Mouse (Mus musculus): ENCODE measurements around the gene Smg6. TPM values are rescaled to one million over a fixed set of nuclear protein-coding genes. Genes with fewer than 3 reads are reported as not detected.

The Smg6 gene
- polyA plus RNA-seq, 1 experiment from 2014 or later, result 20.7 TPM

GRCm38 (mm10) chr11:75139122-75139963, 213.7 kb downstream of the Smg6 start:
- H3K27me3 ChIP-seq (ENCODE audit: control insufficient read depth, insufficient read depth, low read length), result no peaks in the 10 kb centered on the region
- WGBS, result 52% methylated on average over 11 of the region's 11 CpGs
- 0 out of 2 replicates have a peak overlapping the region, but pooled peaks have one; percentile 43 for H3K27ac ChIP-seq (ENCODE audit: low read depth, low read length)
- H3K9ac ChIP-seq (ENCODE audit: low read depth, low read length), result no peak overlapping the region
- peak; percentile 47 for DNase-seq (ENCODE audit: low spot score)
- H3K4me1 ChIP-seq (replicated peaks; ENCODE audit: control insufficient read depth, insufficient read depth, low read length), result 0 out of 2 replicates have a peak, but pooled peaks cover 2% of the 10 kb centered on the region
- no peak overlapping the region for H3K4me3 ChIP-seq (ENCODE audit: low read depth, low read length)
- H3K9me3 ChIP-seq (ENCODE audit: control insufficient read depth, low read length), result no peaks in the 10 kb centered on the region
- H3K4me2 ChIP-seq (replicated peaks; ENCODE audit: low read depth, low read length), result no peak overlapping the region
- no peak for ATAC-seq (ENCODE audit: low FRiP score)
- no peaks in the 10 kb centered on the region; the same call in 1 of the 2 replicates for H3K36me3 ChIP-seq (ENCODE audit: control insufficient read depth, insufficient read depth, low read length)

GRCm38 (mm10) chr11:75140431-75140830, 214.8 kb downstream of the Smg6 start:
- H3K4me2 ChIP-seq (replicated peaks; ENCODE audit: low read depth, low read length), result no peak overlapping the region
- H3K27ac ChIP-seq (ENCODE audit: low read depth, low read length), result no peak overlapping the region
- 0 out of 2 replicates have a peak, but pooled peaks cover 2% of the 10 kb centered on the region for H3K4me1 ChIP-seq (replicated peaks; ENCODE audit: control insufficient read depth, insufficient read depth, low read length)
- DNase-seq (ENCODE audit: low spot score), result no peak
- H3K36me3 ChIP-seq (ENCODE audit: control insufficient read depth, insufficient read depth, low read length), result no peaks in the 10 kb centered on the region; the same call in 1 of the 2 replicates
- no peak for ATAC-seq (ENCODE audit: low FRiP score)
- no peak overlapping the region for H3K9ac ChIP-seq (ENCODE audit: low read depth, low read length)
- no peaks in the 10 kb centered on the region for H3K27me3 ChIP-seq (ENCODE audit: control insufficient read depth, insufficient read depth, low read length)
- H3K4me3 ChIP-seq (ENCODE audit: low read depth, low read length), result no peak overlapping the region
- WGBS, result 73% methylated on average over 5 of the region's 5 CpGs
- no peaks in the 10 kb centered on the region for H3K9me3 ChIP-seq (ENCODE audit: control insufficient read depth, low read length)

GRCm38 (mm10) chr11:75141038-75141437, 215.4 kb downstream of the Smg6 start:
- Histone ChIP-seq H3K4me3 (ENCODE audit: low read depth, low read length) (no peak overlapping the region), H3K4me2 (replicated peaks; ENCODE audit: low read depth, low read length) (no peak overlapping the region), H3K27me3 (ENCODE audit: control insufficient read depth, insufficient read depth, low read length) (no peaks in the 10 kb centered on the region), H3K9me3 (ENCODE audit: control insufficient read depth, low read length) (no peaks in the 10 kb centered on the region), H3K27ac (ENCODE audit: low read depth, low read length) (no peak overlapping the region), H3K36me3 (ENCODE audit: control insufficient read depth, insufficient read depth, low read length) (no peaks in the 10 kb centered on the region; the same call in 1 of the 2 replicates), H3K9ac (ENCODE audit: low read depth, low read length) (no peak overlapping the region), H3K4me1 (replicated peaks; ENCODE audit: control insufficient read depth, insufficient read depth, low read length) (0 out of 2 replicates have a peak, but pooled peaks cover 2% of the 10 kb centered on the region)
- DNase-seq (ENCODE audit: low spot score), result no peak
- ATAC-seq (ENCODE audit: low FRiP score), result no peak
- 71% methylated on average over 3 of the region's 3 CpGs for WGBS

- H3K9me3 ChIP-seq (ENCODE audit: control insufficient read depth, low read length), result no peaks in the 10 kb centered on the region
- DNase-seq (ENCODE audit: low spot score) (no peak), ATAC-seq (ENCODE audit: low FRiP score) (no peak)
- no peak overlapping the region for H3K4me3 ChIP-seq (ENCODE audit: low read depth, low read length)
- 0 out of 2 replicates have a peak, but pooled peaks cover 2% of the 10 kb centered on the region for H3K4me1 ChIP-seq (replicated peaks; ENCODE audit: control insufficient read depth, insufficient read depth, low read length)
- no peaks in the 10 kb centered on the region; the same call in 1 of the 2 replicates for H3K36me3 ChIP-seq (ENCODE audit: control insufficient read depth, insufficient read depth, low read length)
- 48% methylated on average over 1 of the region's 1 CpGs for WGBS
- H3K27ac ChIP-seq (ENCODE audit: low read depth, low read length), result 0 out of 2 replicates have a peak overlapping the region, but pooled peaks have one; percentile 1
- no peak overlapping the region for H3K9ac ChIP-seq (ENCODE audit: low read depth, low read length)
- H3K4me2 ChIP-seq (replicated peaks; ENCODE audit: low read depth, low read length), result no peak overlapping the region
- H3K27me3 ChIP-seq (ENCODE audit: control insufficient read depth, insufficient read depth, low read length), result no peaks in the 10 kb centered on the region
Measured at GRCm38 (mm10) chr11:75141913-75142312, 216.3 kb downstream of the Smg6 start.

- no peak overlapping the region for H3K27ac ChIP-seq (ENCODE audit: low read depth, low read length)
- 83% methylated on average over 4 of the region's 4 CpGs for WGBS
- no peaks in the 10 kb centered on the region; the same call in 1 of the 2 replicates for H3K36me3 ChIP-seq (ENCODE audit: control insufficient read depth, insufficient read depth, low read length)
Measured at GRCm38 (mm10) chr11:75142749-75143148, 217.1 kb downstream of the Smg6 start.

GRCm38 (mm10) chr11:75145841-75146240, 220.2 kb downstream of the Smg6 start:
- H3K9me3 ChIP-seq (ENCODE audit: control insufficient read depth, low read length), result no peaks in the 10 kb centered on the region
- no peaks in the 10 kb centered on the region for H3K27me3 ChIP-seq (ENCODE audit: control insufficient read depth, insufficient read depth, low read length)
- no peak overlapping the region for H3K9ac ChIP-seq (ENCODE audit: low read depth, low read length)
- no peak overlapping the region for H3K27ac ChIP-seq (ENCODE audit: low read depth, low read length)
- 84% methylated on average over 2 of the region's 2 CpGs for WGBS
- no peak overlapping the region for H3K4me3 ChIP-seq (ENCODE audit: low read depth, low read length)
- ATAC-seq (ENCODE audit: low FRiP score), result no peak
- H3K4me2 ChIP-seq (replicated peaks; ENCODE audit: low read depth, low read length), result no peak overlapping the region
- peaks cover 2% of the 10 kb centered on the region; the same call in 1 of the 2 replicates for H3K4me1 ChIP-seq (replicated peaks; ENCODE audit: control insufficient read depth, insufficient read depth, low read length)
- no peak for DNase-seq (ENCODE audit: low spot score)
- no peaks in the 10 kb centered on the region; the same call in 1 of the 2 replicates for H3K36me3 ChIP-seq (ENCODE audit: control insufficient read depth, insufficient read depth, low read length)

More at GRCm38 (mm10) chr11:75142749-75143148, 217.1 kb downstream of the Smg6 start:
- Histone ChIP-seq H3K4me3 (ENCODE audit: low read depth, low read length) (no peak overlapping the region), H3K27me3 (ENCODE audit: control insufficient read depth, insufficient read depth, low read length) (no peaks in the 10 kb centered on the region), H3K9ac (ENCODE audit: low read depth, low read length) (no peak overlapping the region), H3K9me3 (ENCODE audit: control insufficient read depth, low read length) (no peaks in the 10 kb centered on the region), H3K4me1 (replicated peaks; ENCODE audit: control insufficient read depth, insufficient read depth, low read length) (peaks cover under 1% of the 10 kb centered on the region; the same call in 1 of the 2 replicates), H3K4me2 (replicated peaks; ENCODE audit: low read depth, low read length) (no peak overlapping the region)
- ATAC-seq (ENCODE audit: low FRiP score), result no peak
- no peak for DNase-seq (ENCODE audit: low spot score)

GRCm38 (mm10) chr11:75147106-75147845, 221.7 kb downstream of the Smg6 start:
- Histone ChIP-seq H3K9ac (ENCODE audit: low read depth, low read length) (no peak overlapping the region), H3K4me2 (replicated peaks; ENCODE audit: low read depth, low read length) (no peak overlapping the region)

GRCm38 (mm10) chr11:75147846-75148168, 222.2 kb downstream of the Smg6 start:
- Histone ChIP-seq H3K4me2 (replicated peaks; ENCODE audit: low read depth, low read length) (no peak overlapping the region), H3K9ac (ENCODE audit: low read depth, low read length) (no peak overlapping the region), H3K9me3 (ENCODE audit: control insufficient read depth, low read length) (no peaks in the 10 kb centered on the region), H3K4me1 (replicated peaks; ENCODE audit: control insufficient read depth, insufficient read depth, low read length) (peaks cover 2% of the 10 kb centered on the region; the same call in 1 of the 2 replicates), H3K36me3 (ENCODE audit: control insufficient read depth, insufficient read depth, low read length) (no peaks in the 10 kb centered on the region; the same call in 1 of the 2 replicates), H3K27me3 (ENCODE audit: control insufficient read depth, insufficient read depth, low read length) (no peaks in the 10 kb centered on the region), H3K4me3 (ENCODE audit: low read depth, low read length) (no peak overlapping the region), H3K27ac (ENCODE audit: low read depth, low read length) (peak overlapping the region; percentile 71; the same call in 1 of the 2 replicates)
- DNase-seq (ENCODE audit: low spot score), result peak; percentile 23
- 55% methylated on average over 3 of the region's 3 CpGs for WGBS
- ATAC-seq (ENCODE audit: low FRiP score), result no peak

More at GRCm38 (mm10) chr11:75147106-75147845, 221.7 kb downstream of the Smg6 start:
- no peaks in the 10 kb centered on the region for H3K9me3 ChIP-seq (ENCODE audit: control insufficient read depth, low read length)
- WGBS, result 62% methylated on average over 11 of the region's 11 CpGs
- H3K4me3 ChIP-seq (ENCODE audit: low read depth, low read length), result no peak overlapping the region
- H3K27me3 ChIP-seq (ENCODE audit: control insufficient read depth, insufficient read depth, low read length), result no peaks in the 10 kb centered on the region
- no peaks in the 10 kb centered on the region; the same call in 1 of the 2 replicates for H3K36me3 ChIP-seq (ENCODE audit: control insufficient read depth, insufficient read depth, low read length)
- peak overlapping the region; percentile 71 for H3K27ac ChIP-seq (ENCODE audit: low read depth, low read length)
- H3K4me1 ChIP-seq (replicated peaks; ENCODE audit: control insufficient read depth, insufficient read depth, low read length), result peaks cover 2% of the 10 kb centered on the region; the same call in 1 of the 2 replicates
- DNase-seq (ENCODE audit: low spot score), result peak; percentile 48
- ATAC-seq (ENCODE audit: low FRiP score), result no peak; the same call in 1 of the 2 replicates

Measured in hindbrain, embryonic 11.5 days (tissue).